Mouse (Mus musculus): ENCODE results near the gene Lrrc17. TPM values are rescaled to one million over a fixed set of nuclear protein-coding genes. Genes with fewer than 3 reads are reported as not detected.

Lrrc17 gene
- 1.2 TPM for polyA plus RNA-seq (2014; fragmentation: Illumina TruSeq; extraction: RNeasy Lipid Tissue Mini Kit (QIAGEN cat#74804); ENCODE audit: low replicate concordance)

GRCm38 (mm10) chr5:21543409-21544201 lies at the start of gene Lrrc17:
Gene Lrrc17, plus strand, starts transcription at chr5:21543559.

Other genes with a start within 250 kb of the Lrrc17 start
- 171 TPM for gene Fgl2, start 170.9 kb upstream of the Lrrc17 start, polyA plus RNA-seq (2014; fragmentation: Illumina TruSeq; extraction: RNeasy Lipid Tissue Mini Kit (QIAGEN cat#74804); ENCODE audit: low replicate concordance)
- 1.4 TPM for gene Ccdc146, start 118.9 kb upstream of the Lrrc17 start, polyA plus RNA-seq (2014; fragmentation: Illumina TruSeq; extraction: RNeasy Lipid Tissue Mini Kit (QIAGEN cat#74804); ENCODE audit: low replicate concordance)
- 19.5 TPM for gene Fam185a, start 118.6 kb upstream of the Lrrc17 start, polyA plus RNA-seq (2014; fragmentation: Illumina TruSeq; extraction: RNeasy Lipid Tissue Mini Kit (QIAGEN cat#74804); ENCODE audit: low replicate concordance)
- gene Fbxl13, start 102.1 kb downstream of the Lrrc17 start, polyA plus RNA-seq (2014; fragmentation: Illumina TruSeq; extraction: RNeasy Lipid Tissue Mini Kit (QIAGEN cat#74804); ENCODE audit: low replicate concordance) = 0.37 TPM
- gene Armc10, start 102.3 kb downstream of the Lrrc17 start, polyA plus RNA-seq (2014; fragmentation: Illumina TruSeq; extraction: RNeasy Lipid Tissue Mini Kit (QIAGEN cat#74804); ENCODE audit: low replicate concordance) = 38.4 TPM
- gene Napepld, start 157.8 kb downstream of the Lrrc17 start, polyA plus RNA-seq (2014; fragmentation: Illumina TruSeq; extraction: RNeasy Lipid Tissue Mini Kit (QIAGEN cat#74804); ENCODE audit: low replicate concordance) = 5.7 TPM
- gene Pmpcb, start 193.6 kb downstream of the Lrrc17 start, polyA plus RNA-seq (2014; fragmentation: Illumina TruSeq; extraction: RNeasy Lipid Tissue Mini Kit (QIAGEN cat#74804); ENCODE audit: low replicate concordance) = 447 TPM
- 74.0 TPM for gene Dnajc2, start 241.7 kb downstream of the Lrrc17 start, polyA plus RNA-seq (2014; fragmentation: Illumina TruSeq; extraction: RNeasy Lipid Tissue Mini Kit (QIAGEN cat#74804); ENCODE audit: low replicate concordance)
- 40.9 TPM for gene Psmc2, start 241.7 kb downstream of the Lrrc17 start, polyA plus RNA-seq (2014; fragmentation: Illumina TruSeq; extraction: RNeasy Lipid Tissue Mini Kit (QIAGEN cat#74804); ENCODE audit: low replicate concordance)